Mouse (Mus musculus) right cerebral cortex, postnatal 14 days (tissue): ENCODE results near the gene B230219D22Rik.

Experiments
- DNase-seq: peaks from one replicate; pipeline ENCODE4 v3.0.0; 2022

B230219D22Rik gene

DNA sequence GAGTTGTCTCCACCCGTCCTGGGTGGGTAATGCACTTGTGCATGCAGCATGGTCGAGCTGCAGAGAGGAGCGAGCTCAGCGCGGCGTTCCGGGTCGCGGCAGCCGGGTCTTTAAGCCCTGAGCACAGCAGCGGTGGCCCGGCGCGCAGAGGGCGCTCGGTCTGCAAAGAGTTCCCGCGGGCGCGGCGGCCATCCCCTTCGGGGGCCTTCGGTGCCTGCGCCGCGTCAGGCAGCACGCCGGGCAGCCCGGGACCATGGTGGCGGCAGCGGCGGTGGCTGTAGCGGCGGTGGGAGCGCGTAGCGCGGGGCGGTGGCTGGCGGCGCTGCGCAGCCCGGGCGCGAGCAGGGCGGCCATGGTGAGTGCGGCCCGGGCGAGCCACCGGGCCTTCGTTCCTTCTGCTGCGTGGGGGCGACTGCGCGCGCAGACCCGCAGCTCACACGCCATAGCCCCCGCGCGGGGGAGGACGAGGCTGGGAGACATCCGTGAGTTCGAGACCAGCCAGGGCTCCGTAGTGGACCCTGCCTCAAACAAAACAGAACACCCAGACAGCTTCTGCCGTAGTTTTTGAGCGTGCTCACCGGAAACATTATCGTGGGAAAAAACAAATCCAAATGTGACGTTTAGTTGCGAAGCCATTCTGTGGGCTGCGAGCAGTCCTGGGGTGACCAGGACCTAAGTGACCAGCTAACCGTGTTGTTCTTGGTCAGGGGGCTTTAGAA is 34.4 kb downstream of the B230219D22Rik start, which contains the start of gene Pcbd2:
Gene Pcbd2, plus strand, starts transcription at position 249 of the 719 bp plus-strand sequence.
- DNase-seq: peak; percentile 88

DNA sequence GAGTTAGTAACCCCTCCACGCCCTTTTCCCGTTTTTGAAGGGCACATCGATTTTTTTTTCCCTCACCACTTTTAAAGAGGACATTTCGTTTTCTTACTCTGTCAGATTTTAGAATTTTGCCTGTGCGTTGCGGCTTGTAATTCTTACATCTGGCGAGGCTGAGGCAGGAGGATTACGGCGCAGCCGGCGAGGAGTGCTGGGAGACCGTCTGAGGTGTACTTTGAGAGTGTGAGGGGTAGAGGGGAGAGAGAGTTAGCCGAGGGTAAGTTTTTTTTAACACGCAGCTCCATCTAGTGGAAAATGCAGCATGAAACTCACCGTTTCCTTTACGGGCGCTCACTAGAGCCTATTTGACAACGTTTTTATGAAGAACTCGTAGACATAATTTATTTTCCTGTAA is 34.9 kb downstream of the B230219D22Rik start:
- peak; percentile 53 for DNase-seq

DNA sequence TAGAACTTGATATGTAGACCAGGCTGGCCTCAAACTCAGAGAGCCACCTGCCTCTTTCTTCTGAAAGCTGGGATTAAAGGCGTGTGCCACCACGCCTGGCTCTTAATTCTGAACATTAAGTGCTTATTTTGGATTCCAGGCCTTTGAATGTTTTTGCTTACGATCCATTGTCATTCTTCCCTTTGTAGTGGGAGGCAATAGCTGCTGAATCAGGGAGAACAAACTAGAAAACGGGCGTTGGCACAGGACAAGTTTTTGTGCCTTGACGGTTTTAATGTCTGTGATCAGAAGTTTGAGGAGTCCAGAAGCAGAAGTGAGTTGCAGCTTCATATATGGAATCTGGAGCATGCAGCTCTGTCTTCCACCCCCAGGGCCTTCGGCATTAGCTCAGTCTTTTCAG is 37.8 kb downstream of the B230219D22Rik start:
- no peak for DNase-seq

DNA sequence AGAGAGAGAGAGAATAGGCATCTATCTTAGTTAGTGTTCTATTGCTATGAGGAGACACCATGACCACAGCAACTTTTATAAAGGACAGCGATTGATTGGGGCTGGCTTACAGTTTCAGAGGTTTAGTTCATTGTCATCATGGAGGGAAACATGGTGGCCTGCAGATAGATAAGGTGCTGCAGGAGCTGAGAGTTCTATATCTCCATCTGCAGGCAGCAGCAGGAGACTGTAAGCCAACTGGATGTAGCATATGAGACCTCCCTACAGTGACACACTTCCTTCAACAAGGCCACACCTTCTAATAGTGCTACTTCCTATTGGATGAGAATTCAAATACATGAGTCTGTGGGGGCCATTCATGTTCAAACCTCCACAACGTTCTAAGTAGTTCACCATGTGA is 39.2 kb downstream of the B230219D22Rik start:
- no peak for DNase-seq

DNA sequence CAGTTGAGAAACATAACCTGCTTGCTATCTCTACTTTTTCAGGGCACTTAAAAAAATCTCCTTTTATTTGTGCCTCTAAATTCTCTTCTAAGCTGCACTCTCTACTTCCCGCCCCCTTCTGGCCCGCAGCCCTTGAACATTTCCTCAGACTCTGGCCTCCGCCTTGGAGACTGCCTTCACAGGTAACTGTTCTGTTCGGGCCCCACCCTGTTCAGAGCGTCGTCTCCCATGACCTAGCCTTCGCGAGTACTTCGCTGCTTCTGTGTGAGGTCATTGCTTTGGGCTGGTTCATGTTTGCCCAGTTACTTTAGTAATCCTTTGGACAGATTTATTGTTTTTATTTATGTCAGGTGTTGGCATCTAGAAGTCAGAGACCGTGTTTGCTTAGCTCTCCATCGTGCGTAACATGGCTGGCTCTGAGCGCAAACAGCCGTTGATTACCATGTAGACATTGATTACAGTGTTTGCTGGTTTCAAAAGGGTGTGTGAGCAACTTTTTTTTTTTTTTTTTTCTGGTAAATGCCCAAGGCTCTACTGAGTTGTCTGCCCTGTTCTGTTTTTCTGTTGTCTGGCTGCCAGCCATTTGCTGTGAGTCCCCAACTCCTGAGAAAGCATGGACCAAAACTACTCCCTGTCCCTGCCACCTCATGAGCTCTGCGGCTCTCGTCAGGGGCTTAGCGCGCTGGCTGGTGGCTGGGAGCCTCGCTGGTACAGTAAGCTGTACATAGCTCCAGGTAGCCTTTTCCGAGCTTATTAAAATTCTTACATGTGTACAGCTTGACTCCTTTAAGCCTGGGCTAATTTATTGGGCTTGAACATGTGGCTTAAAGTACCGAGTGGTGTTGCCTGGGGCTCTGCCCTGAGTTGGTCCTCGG is 40.9 kb downstream of the B230219D22Rik start:
- no peak for DNase-seq

DNA sequence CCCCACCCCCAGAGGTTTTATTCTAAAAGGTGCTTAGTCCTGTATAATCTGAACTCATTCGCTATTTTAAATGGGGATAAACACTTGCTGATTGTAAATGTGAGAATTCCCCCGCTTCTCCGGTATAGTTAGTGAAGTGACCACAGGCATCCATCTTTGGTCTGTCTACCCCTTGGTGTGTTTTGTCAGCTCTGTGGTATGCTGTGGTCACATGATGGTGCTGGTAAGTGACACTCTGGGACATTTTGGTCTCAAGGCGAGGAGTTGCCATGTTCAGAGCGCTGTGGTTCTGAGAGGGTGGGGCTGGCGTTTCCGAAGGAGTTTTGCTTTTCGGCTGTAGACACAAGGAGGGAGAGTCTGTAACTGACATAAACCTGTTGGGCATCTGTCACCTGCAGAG is 45.0 kb downstream of the B230219D22Rik start:
- no peak for DNase-seq

DNA sequence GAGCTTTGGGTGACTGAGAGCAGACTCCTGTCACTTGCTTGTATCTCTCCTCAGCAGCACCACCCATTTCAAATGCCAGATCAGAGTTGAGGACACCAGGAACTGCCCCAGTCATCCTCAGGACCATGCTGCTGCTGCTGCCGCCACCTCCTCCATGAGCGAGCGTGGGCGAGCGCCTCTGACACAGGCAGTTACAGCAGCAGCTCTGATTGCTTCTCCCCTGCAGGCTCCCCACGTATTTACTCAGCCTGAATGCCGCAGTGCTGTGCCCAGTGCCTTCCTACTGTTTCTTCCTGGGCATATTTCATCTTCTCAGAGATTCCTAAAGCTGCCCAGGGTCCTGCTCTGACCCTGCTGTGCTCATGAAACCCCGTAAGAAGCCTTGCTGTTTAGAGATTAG is 49.4 kb downstream of the B230219D22Rik start:
- peak; percentile 30 for DNase-seq
